Mouse (Mus musculus) forebrain, embryonic 15.5 days (tissue): ENCODE data around the gene Fgfrl1. TPM values are rescaled to one million over a fixed set of nuclear protein-coding genes. Genes with fewer than 3 reads are reported as not detected.

Experiments
- ATAC-seq: fragments of 200-750 bp; cut with Nextera tagmentation; replicated peaks from 2 replicates; pipeline ENCODE4 v1.8.0; 2017; ENCODE audit warnings: mild to moderate bottlenecking, moderate TSS enrichment, moderate library complexity
- H3K27ac ChIP-seq: fragments of 300-500 bp; sonication (generic); replicated peaks from 2 replicates; pipeline ENCODE4 v1.5.1; 2015; ENCODE audit warnings: mild to moderate bottlenecking, inconsistent platforms
- H3K27me3 ChIP-seq: fragments of 300-500 bp; sonication (generic); 2 replicates; pipeline ENCODE4 v1.6.1; 2015; ENCODE audit warnings: inconsistent platforms
- H3K36me3 ChIP-seq: fragments of 300-500 bp; sonication (generic); 2 replicates; pipeline ENCODE4 v1.6.1; 2015; ENCODE audit warnings: mild to moderate bottlenecking, inconsistent platforms
- H3K4me1 ChIP-seq: fragments of 300-500 bp; sonication (generic); 2 replicates; pipeline ENCODE4 v1.6.1; 2015; ENCODE audit warnings: inconsistent platforms
- H3K4me2 ChIP-seq: fragments of 300-500 bp; sonication (generic); replicated peaks from 2 replicates; pipeline ENCODE4 v1.6.1; 2015; ENCODE audit warnings: mild to moderate bottlenecking, inconsistent platforms
- H3K4me3 ChIP-seq: fragments of 300-500 bp; sonication (generic); 2 replicates; pipeline ENCODE4 v1.5.1; 2015; ENCODE audit warnings: mild to moderate bottlenecking, inconsistent platforms
- H3K9ac ChIP-seq: fragments of 300-500 bp; sonication (generic); replicated peaks from 2 replicates; pipeline ENCODE4 v1.6.1; 2015; ENCODE audit warnings: mild to moderate bottlenecking, inconsistent platforms
- H3K9me3 ChIP-seq: fragments of 300-500 bp; sonication (generic); 2 replicates; pipeline ENCODE4 v1.6.1; 2016; ENCODE audit warnings: inconsistent platforms
- WGBS: fragments of 180-500 bp; shearing (Covaris S2); methylation state at CpG from one replicate; pipeline ENCODE4 v1.1.7; 2015; ENCODE audit warnings: mixed read lengths; 5-methylcytosine and 5-hydroxymethylcytosine counted together
- polyA plus RNA-seq: library from polyadenylated mRNA; unstranded; fragments of >200 nt; fragmentation: Nextera tagmentation; extraction: Ambion mirVana; gene quantifications from 2 replicates; pipeline ENCODE4 v1.2.1, GENCODE M21; 2015

Gene Fgfrl1
- polyA plus RNA-seq, result 9.4 and 10.1 TPM in 2 replicates

DNA sequence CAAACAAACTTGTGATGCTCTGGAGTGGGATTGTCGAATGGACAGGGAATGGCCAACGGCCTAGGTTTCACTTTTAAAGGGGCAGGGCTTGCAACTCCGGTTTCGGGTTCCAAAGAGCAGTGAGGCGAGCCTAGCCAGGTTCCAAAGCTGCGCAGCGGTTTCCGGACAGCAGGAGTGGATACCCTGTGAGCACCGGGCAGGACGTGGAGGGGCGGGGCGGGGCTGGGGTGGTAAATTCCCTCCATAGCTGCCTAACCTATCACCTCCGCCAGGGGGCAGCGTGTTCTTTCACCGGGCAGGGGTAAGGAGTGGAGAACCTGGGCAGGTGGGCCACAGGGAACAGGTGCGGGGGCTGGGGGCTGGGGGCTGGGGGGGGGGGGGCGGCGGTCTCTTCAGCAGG, at the start of gene Fgfrl1:
Gene Fgfrl1 (plus strand): TSS at position 112 of the 400 bp plus-strand sequence.
- WGBS, result 6% methylated on average over 18 of the region's 18 CpGs
- H3K9me3 ChIP-seq, result no peaks in the 10 kb centered on the region
- peak within 1 kb of the TSS; percentile 19; the same call in 1 of the 2 replicates for H3K4me3 ChIP-seq
- peaks cover 9% of the 10 kb centered on the region; the same call in 1 of the 2 replicates for H3K27me3 ChIP-seq
- H3K36me3 ChIP-seq, result no peaks in the 10 kb centered on the region
- H3K4me2 ChIP-seq, result peak within 1 kb of the TSS; percentile 78
- no peak for ATAC-seq
- H3K4me1 ChIP-seq, result peaks cover 33% of the 10 kb centered on the region
- no peak within 1 kb of the TSS for H3K27ac ChIP-seq
- no peak within 1 kb of the TSS for H3K9ac ChIP-seq

DNA sequence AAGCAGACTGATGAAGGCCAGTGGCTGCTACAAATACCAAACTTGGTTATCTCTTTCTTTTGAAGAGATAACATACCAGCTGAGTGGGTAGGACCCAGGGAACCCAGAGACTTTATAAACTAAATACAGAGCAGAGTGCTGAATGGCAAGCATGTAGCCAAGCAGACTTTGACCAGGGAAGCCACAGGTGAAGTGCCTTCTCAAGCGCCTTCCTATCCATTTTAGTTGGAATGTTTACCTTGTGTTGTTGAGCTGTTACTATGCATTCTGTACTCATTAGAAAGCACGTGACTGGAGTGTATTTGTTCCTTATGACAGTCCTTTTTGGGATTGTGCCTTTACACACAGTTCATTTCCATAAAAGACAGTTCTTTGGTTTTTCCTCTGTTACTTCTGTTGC, 48.5 kb upstream of the Fgfrl1 start:
- Histone ChIP-seq H3K4me3 (no peak overlapping the region), H3K4me1 (no peaks in the 10 kb centered on the region), H3K36me3 (peaks cover 41% of the 10 kb centered on the region), H3K27me3 (no peaks in the 10 kb centered on the region), H3K27ac (no peak overlapping the region), H3K4me2 (no peak overlapping the region), H3K9me3 (no peaks in the 10 kb centered on the region), H3K9ac (no peak overlapping the region)
- WGBS, result 90% methylated on average over 2 of the region's 2 CpGs
- no peak for ATAC-seq

DNA sequence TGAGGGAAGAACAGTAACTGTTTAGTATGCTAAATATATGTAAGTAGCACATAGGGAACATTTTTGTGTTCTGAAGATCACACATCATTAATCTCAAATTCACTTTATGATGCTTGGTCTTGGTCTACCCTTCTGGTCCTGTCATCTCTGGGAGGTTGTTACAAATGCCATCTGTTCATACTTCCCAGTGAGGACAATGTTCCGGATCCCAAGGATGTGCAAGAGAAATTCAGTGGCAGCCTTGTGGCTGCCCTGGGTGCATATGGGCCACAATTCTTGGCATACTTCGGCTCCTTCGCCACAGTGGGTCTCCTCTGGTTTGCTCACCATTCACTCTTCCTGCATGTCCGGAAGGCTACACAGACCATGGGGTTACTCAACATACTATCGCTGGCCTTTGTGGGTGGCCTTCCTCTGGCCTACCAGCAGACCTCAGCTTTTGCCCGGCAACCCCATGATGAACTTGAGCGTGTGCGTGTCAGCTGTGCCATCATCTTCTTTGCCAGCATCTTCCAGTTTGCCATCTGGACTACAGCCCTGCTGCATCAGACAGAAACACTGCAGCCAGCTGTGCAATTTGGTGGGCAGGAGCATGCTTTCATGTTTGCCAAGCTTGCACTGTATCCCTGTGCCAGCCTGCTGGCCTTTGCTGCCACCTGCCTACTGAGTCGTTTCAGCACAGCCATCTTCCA, 46.4 kb upstream of the Fgfrl1 start:
- WGBS, result 85% methylated on average over 9 of the region's 9 CpGs
- Histone ChIP-seq H3K36me3 (peaks cover 55% of the 10 kb centered on the region), H3K27me3 (no peaks in the 10 kb centered on the region), H3K27ac (no peak overlapping the region), H3K4me2 (no peak overlapping the region), H3K4me3 (no peak overlapping the region), H3K4me1 (no peaks in the 10 kb centered on the region), H3K9me3 (no peaks in the 10 kb centered on the region), H3K9ac (no peak overlapping the region)
- no peak; the same call in 1 of the 2 replicates for ATAC-seq

DNA sequence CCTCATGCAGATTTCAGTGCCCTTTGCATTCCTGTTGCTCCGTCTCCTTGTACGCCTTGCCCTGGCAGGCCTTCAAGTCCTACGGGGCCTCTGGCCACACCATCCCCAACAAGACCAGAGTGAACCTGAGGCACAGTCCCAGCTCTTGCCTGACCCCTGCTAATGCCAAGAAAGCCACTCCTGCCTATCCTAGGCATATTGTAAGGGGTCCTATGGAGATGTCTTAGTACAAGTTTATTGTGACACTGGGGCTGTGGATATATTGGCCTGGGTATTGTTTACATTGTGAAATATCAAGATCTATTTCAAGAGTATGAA, 45.9 kb upstream of the Fgfrl1 start:
- Histone ChIP-seq H3K4me1 (no peaks in the 10 kb centered on the region), H3K9me3 (no peaks in the 10 kb centered on the region), H3K9ac (no peak overlapping the region), H3K27ac (no peak overlapping the region), H3K36me3 (peaks cover 55% of the 10 kb centered on the region), H3K4me2 (no peak overlapping the region), H3K27me3 (no peaks in the 10 kb centered on the region), H3K4me3 (no peak overlapping the region)
- 89% methylated on average over 3 of the region's 3 CpGs for WGBS
- ATAC-seq, result no peak

DNA sequence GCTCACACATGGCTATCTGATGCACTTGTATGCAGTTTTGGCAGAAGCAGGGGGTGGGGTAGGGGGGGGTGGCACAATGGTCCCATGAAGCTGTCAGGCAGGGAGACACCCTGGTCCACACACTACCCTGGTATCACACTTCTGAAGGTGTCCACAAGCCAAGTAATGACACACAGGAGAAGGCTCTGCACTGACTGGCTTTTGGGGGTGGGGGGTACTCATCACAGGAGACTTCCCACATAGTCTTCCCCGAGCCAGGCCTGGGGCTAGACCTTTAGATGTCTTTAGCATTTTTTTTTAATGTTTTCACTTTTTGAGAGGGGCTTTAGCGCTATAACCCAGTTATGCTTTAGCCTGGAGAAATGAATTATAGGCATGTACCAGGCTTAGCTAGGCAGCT, 44.9 kb upstream of the Fgfrl1 start:
- ATAC-seq, result no peak
- Histone ChIP-seq H3K36me3 (peaks cover 55% of the 10 kb centered on the region), H3K9ac (no peak overlapping the region)

DNA sequence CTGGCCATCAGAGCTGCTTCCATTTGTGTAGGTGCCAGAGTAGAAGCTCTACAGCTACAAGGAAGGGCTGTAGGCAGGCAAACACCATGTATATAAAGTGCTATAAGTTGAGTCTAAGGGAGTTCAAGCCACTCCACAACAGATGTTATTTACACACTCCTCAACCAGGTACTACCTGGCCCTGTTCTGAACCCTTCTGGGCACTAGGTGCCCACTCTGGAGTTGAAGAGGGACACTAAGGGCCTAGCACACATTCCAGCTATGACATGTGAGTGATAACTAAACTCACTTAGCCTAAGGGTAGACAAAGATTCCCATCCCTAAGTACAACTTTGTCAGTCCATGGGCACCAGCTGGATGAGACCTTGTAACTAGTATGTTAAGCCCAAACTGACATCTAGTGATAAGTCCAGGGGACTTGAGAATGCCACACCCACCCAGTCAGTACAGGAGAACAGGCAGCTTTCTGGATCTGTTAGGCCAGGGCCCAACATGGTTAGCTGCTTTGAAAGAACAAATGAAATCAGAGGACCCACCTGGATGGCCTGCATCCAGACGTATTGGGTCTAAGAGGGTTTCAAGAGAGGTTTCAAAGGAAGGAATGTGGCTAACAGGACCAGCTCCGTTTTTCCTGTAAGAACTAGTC, 44.2 kb upstream of the Fgfrl1 start:
- Histone ChIP-seq H3K4me3 (no peak overlapping the region), H3K27me3 (no peaks in the 10 kb centered on the region), H3K4me1 (no peaks in the 10 kb centered on the region), H3K27ac (no peak overlapping the region), H3K4me2 (no peak overlapping the region), H3K9me3 (no peaks in the 10 kb centered on the region), H3K9ac (no peak overlapping the region), H3K36me3 (peaks cover 61% of the 10 kb centered on the region)
- 91% methylated on average over 2 of the region's 2 CpGs for WGBS
- ATAC-seq, result no peak

More for the DNA sequence above, 44.9 kb upstream of the Fgfrl1 start:
- WGBS, result 90% methylated on average over 2 of the region's 2 CpGs
- no peak overlapping the region for H3K4me3 ChIP-seq
- H3K27me3 ChIP-seq, result no peaks in the 10 kb centered on the region
- no peak overlapping the region for H3K27ac ChIP-seq
- H3K9me3 ChIP-seq, result no peaks in the 10 kb centered on the region
- no peak overlapping the region for H3K4me2 ChIP-seq
- no peaks in the 10 kb centered on the region for H3K4me1 ChIP-seq

DNA sequence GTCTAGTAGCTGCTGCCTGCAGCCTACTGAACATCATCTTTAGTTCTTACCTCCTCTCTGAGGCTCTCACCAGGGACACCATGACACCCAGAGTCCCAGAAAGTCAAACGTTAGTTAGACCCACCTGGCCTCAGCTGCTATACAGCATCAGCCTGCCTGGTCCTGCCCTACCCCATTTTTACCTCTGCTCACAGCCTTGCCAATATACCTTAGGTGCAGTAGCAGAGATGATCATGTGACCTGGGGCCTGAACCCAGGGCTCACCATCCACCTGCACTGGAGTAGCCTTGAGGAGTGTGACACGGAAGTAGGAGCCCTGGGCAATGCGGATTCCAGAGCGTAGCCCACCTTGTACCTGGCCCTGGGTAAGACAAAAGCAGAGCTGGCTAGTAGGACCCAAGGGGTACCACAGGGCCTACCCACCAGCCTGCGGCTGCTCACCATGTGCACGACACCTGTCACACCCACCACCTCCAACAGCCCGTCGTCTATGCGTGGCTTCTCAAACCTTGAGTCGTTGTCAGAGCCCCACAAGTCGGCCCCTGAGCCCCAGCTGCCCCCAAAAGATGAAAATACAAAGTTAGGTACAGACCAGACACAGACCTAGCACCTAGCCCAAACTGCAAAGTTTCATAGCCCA, 43.1 kb upstream of the Fgfrl1 start:
- WGBS, result 94% methylated on average over 11 of the region's 11 CpGs
- Histone ChIP-seq H3K9ac (no peak overlapping the region), H3K36me3 (peaks cover 66% of the 10 kb centered on the region), H3K27me3 (no peaks in the 10 kb centered on the region), H3K4me3 (no peak overlapping the region), H3K9me3 (no peaks in the 10 kb centered on the region), H3K27ac (no peak overlapping the region), H3K4me1 (no peaks in the 10 kb centered on the region), H3K4me2 (no peak overlapping the region)
- ATAC-seq, result no peak

DNA sequence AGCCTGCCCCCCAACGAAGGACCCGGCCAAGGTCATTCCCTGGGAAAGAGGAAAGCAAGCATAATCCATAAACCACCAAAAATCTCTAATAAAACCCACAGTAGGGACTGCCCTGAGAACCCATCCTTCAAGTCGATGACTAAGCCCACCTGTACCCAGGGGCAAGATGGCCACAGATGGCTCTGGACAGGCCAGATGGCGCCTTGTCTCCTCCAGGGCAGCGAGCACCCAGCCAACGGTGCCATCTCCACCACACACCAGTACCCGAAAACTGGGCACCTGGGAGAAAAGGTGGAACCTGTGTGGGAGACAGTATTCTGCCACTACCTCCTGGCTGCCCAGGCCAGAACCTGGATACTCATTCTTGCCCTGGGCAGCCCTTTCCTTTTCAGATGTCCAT, 41.8 kb upstream of the Fgfrl1 start:
- WGBS, result 92% methylated on average over 7 of the region's 7 CpGs
- Histone ChIP-seq H3K4me2 (no peak overlapping the region), H3K9ac (no peak overlapping the region), H3K4me1 (no peaks in the 10 kb centered on the region), H3K4me3 (no peak overlapping the region), H3K36me3 (peaks cover 73% of the 10 kb centered on the region), H3K27me3 (no peaks in the 10 kb centered on the region), H3K9me3 (no peaks in the 10 kb centered on the region), H3K27ac (no peak overlapping the region)
- no peak for ATAC-seq

DNA sequence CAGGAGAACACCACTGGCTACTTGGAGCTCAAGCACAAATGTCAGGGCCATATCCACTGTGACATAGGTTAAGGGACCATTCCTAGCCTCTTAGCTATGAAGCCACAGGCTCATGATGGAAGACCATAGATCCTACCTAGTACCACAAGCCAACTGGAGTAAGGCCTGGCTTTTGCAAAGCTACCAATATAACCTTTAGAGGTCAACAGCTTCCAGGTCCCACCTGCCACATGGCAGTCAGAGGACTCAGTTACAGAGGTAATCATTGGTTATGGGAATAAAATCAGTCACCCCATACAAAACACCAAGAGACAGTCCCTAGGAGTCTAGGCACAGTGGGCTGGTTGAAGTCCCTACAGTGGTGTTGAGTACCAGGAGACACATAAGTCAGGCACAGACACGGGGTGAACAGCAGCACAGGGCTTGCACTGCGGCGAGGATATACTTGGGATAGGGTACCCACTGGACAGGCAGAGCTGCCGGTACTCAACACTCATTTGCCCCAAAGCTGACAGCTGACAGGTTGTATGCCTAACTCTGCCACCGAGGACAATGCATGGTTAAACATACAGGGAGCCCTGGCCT, 41.0 kb upstream of the Fgfrl1 start:
- WGBS, result 79% methylated on average over 5 of the region's 5 CpGs
- no peak overlapping the region for H3K27ac ChIP-seq
- H3K9ac ChIP-seq, result no peak overlapping the region
- no peak for ATAC-seq
- H3K9me3 ChIP-seq, result no peaks in the 10 kb centered on the region
- no peak overlapping the region for H3K4me2 ChIP-seq
- H3K4me1 ChIP-seq, result no peaks in the 10 kb centered on the region
- no peaks in the 10 kb centered on the region for H3K27me3 ChIP-seq
- no peak overlapping the region for H3K4me3 ChIP-seq
- H3K36me3 ChIP-seq, result peaks cover 73% of the 10 kb centered on the region

DNA sequence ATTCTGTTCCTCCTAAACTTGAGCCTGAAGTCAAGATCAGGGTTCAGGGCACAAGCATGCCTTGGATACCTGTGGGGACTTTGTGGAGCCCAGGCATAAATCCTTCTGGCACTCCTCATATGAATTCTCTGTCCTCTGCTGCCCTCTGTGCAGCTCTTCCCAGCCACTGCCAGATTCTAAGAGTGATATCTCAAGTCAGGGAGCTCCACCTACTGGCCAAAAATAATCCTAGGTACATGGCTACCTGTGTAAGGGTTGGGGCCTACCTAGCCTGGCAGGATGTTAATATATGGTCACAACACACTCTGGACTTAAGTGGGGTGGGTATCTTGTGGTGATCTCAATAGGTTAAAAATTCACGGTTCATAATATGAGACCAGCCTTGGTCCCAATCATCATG, 40.4 kb upstream of the Fgfrl1 start:
- H3K9me3 ChIP-seq, result no peaks in the 10 kb centered on the region
- H3K27me3 ChIP-seq, result no peaks in the 10 kb centered on the region
- WGBS, result 63% methylated on average over 1 of the region's 1 CpGs
- ATAC-seq, result 0 out of 2 replicates have a peak, but pooled peaks have one; percentile 44
- no peak overlapping the region for H3K4me3 ChIP-seq
- no peak overlapping the region for H3K9ac ChIP-seq
- H3K4me1 ChIP-seq, result no peaks in the 10 kb centered on the region
- no peak overlapping the region for H3K27ac ChIP-seq
- no peak overlapping the region for H3K4me2 ChIP-seq
- peaks cover 71% of the 10 kb centered on the region for H3K36me3 ChIP-seq

DNA sequence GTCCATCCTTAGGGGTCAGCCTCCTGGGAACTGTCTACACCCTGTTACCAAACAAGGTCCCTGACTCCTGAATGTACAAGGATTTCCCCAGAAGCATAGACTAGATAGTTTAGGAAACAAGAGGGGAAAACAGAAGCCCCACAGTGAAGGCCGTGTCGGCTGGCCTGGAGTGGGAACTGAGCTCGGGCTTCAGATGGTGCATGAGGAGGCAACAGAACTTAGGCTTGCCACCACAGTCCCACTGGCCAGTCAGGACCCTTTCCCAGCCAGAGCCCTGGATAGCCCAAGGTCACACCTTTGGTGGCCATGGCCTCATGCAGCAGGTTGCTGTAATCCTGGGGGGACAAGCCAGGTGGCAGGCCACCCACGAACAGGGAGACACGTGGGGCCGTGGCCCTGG, 38.8 kb upstream of the Fgfrl1 start:
- Histone ChIP-seq H3K9ac (no peak overlapping the region), H3K27ac (no peak overlapping the region), H3K36me3 (peaks cover 60% of the 10 kb centered on the region), H3K9me3 (no peaks in the 10 kb centered on the region), H3K4me1 (0 out of 2 replicates have a peak, but pooled peaks cover 3% of the 10 kb centered on the region), H3K27me3 (no peaks in the 10 kb centered on the region), H3K4me2 (no peak overlapping the region), H3K4me3 (no peak overlapping the region)
- ATAC-seq, result no peak
- 86% methylated on average over 6 of the region's 6 CpGs for WGBS

DNA sequence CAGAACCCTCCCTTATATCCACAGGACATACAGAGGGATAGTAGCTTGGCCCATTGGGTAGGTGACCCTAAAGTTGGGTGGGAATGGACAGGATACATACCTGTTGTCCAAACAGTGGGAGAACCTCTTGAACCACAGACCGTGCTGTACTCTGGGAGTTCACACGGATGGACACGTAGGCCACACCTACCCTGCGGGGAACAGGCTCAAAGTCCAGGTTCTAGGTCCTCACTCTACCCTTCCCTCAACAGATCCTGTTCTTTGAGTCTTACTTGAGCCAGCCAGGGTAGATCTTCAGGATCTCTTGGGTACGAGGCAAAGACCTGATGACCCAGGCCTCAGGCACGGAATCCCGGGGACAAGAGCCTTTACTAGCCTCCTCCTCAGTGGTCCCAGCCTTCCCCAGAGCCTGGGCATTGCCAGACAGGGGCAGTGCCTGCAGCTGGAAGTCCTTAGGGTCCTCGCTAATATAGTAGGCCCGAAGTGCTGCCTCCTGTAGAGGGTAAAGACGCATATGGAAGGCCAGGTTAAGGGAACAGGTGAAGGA, 37.7 kb upstream of the Fgfrl1 start:
- no peaks in the 10 kb centered on the region for H3K9me3 ChIP-seq
- no peak overlapping the region for H3K9ac ChIP-seq
- H3K4me3 ChIP-seq, result no peak overlapping the region
- peaks cover 49% of the 10 kb centered on the region for H3K36me3 ChIP-seq
- no peaks in the 10 kb centered on the region for H3K27me3 ChIP-seq
- no peak overlapping the region for H3K4me2 ChIP-seq
- ATAC-seq, result no peak
- WGBS, result 93% methylated on average over 10 of the region's 10 CpGs
- no peak overlapping the region for H3K27ac ChIP-seq
- H3K4me1 ChIP-seq, result peaks cover 14% of the 10 kb centered on the region
